Mouse (Mus musculus): ENCODE results near the gene B3gnt9. TPM values are rescaled to one million over a fixed set of nuclear protein-coding genes. Genes with fewer than 3 reads are reported as not detected.
A peak's percentile ranks its signal among the peaks of the same experiment; 100 is the strongest.

Gene B3gnt9
- polyA plus RNA-seq (2015; fragmentation: Nextera tagmentation; extraction: Ambion mirVana) = 24.6 and 24.8 TPM in 2 replicates

- Histone ChIP-seq H3K27ac (ENCODE audit: low read length) (peak within 1 kb of the TSS; percentile 82), H3K27me3 (replicated peaks; ENCODE audit: insufficient read depth, low read length) (0 out of 2 replicates have a peak, but pooled peaks cover 6% of the 10 kb centered on the region), H3K4me2 (replicated peaks; ENCODE audit: low read depth, low read length) (peak within 1 kb of the TSS; percentile 99), H3K9ac (replicated peaks; ENCODE audit: low read depth) (peak within 1 kb of the TSS; percentile 32), H3K4me1 (ENCODE audit: insufficient read depth, low read depth, low read length) (peaks cover 15% of the 10 kb centered on the region), H3K9me3 (ENCODE audit: low read length) (no peaks in the 10 kb centered on the region), H3K36me3 (ENCODE audit: insufficient read depth, low read length) (peaks cover 24% of the 10 kb centered on the region), H3K4me3 (ENCODE audit: low read depth, low read length) (peak within 1 kb of the TSS; percentile 59)
- DNase-seq (ENCODE audit: low spot score) = peak; percentile 91
- TF ChIP-seq CTCF (IDR thresholded peaks at IDR 0.05) = 0 out of 2 replicates have a peak, but pooled peaks have one; percentile 6
- TF ChIP-seq EP300 (IDR thresholded peaks at IDR 0.05) = no peak
- WGBS = 4% methylated on average over 13 of the region's 14 CpGs
- peak; percentile 83 for ATAC-seq
Measured at GRCm38 (mm10) chr8:105254966-105255350, at the start of gene B3gnt9. Gene B3gnt9 (minus strand): TSS chr8:105255153.

- H3K27ac ChIP-seq (ENCODE audit: low read length) = peak overlapping the region; percentile 71
- no peaks in the 10 kb centered on the region for H3K9me3 ChIP-seq (ENCODE audit: low read length)
- no peak overlapping the region for H3K9ac ChIP-seq (replicated peaks; ENCODE audit: low read depth)
- no peak for TF ChIP-seq CTCF (IDR thresholded peaks at IDR 0.05)
- TF ChIP-seq EP300 (IDR thresholded peaks at IDR 0.05) = peak; percentile 38; the same call in 1 of the 2 replicates
- 59% methylated on average over 9 of the region's 9 CpGs for WGBS
- H3K4me1 ChIP-seq (ENCODE audit: insufficient read depth, low read depth, low read length) = peaks cover 11% of the 10 kb centered on the region; the same call in 1 of the 2 replicates
- H3K27me3 ChIP-seq (replicated peaks; ENCODE audit: insufficient read depth, low read length) = no peaks in the 10 kb centered on the region
- ATAC-seq = peak; percentile 28
- no peak overlapping the region for H3K4me3 ChIP-seq (ENCODE audit: low read depth, low read length)
- H3K4me2 ChIP-seq (replicated peaks; ENCODE audit: low read depth, low read length) = no peak overlapping the region
- DNase-seq (ENCODE audit: low spot score) = peak; percentile 51
- H3K36me3 ChIP-seq (ENCODE audit: insufficient read depth, low read length) = peaks cover 34% of the 10 kb centered on the region
Measured at GRCm38 (mm10) chr8:105303874-105304273, 48.9 kb upstream of the B3gnt9 start.

DNA sequence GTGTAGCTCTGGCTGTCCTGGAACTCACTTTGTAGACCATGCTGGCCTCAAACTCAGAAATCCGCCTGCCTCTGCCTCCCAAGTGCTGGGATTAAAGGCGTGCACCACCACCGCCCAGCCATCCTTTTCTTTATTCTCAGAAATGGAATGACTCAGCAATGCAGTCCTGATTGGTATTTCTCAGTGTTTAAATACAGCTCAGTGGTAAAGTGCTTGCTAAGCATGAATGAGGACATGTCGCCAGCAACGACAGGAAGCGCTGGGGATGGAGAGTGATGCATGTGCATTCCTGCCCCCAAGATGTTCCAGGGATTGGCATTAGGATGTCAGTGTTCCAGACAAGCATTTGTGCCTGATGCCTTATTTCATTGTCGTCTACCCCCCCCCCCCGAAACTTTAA is 48.4 kb upstream of the B3gnt9 start:
- H3K9ac ChIP-seq (replicated peaks; ENCODE audit: low read depth) = no peak overlapping the region

GRCm38 (mm10) chr8:105299962-105300361 is 45.0 kb upstream of the B3gnt9 start:
- no peak for TF ChIP-seq CTCF (IDR thresholded peaks at IDR 0.05)
- TF ChIP-seq EP300 (IDR thresholded peaks at IDR 0.05) = no peak
- H3K27ac ChIP-seq (ENCODE audit: low read length) = no peak overlapping the region
- H3K9me3 ChIP-seq (ENCODE audit: low read length) = no peaks in the 10 kb centered on the region
- peaks cover 19% of the 10 kb centered on the region for H3K36me3 ChIP-seq (ENCODE audit: insufficient read depth, low read length)
- no peak overlapping the region for H3K4me3 ChIP-seq (ENCODE audit: low read depth, low read length)
- ATAC-seq (no peak), DNase-seq (ENCODE audit: low spot score) (no peak)
- WGBS = 81% methylated on average over 8 of the region's 8 CpGs
- H3K9ac ChIP-seq (replicated peaks; ENCODE audit: low read depth) = no peak overlapping the region
- no peak overlapping the region for H3K4me2 ChIP-seq (replicated peaks; ENCODE audit: low read depth, low read length)
- peaks cover 19% of the 10 kb centered on the region; the same call in 1 of the 2 replicates for H3K4me1 ChIP-seq (ENCODE audit: insufficient read depth, low read depth, low read length)
- no peaks in the 10 kb centered on the region for H3K27me3 ChIP-seq (replicated peaks; ENCODE audit: insufficient read depth, low read length)

More for the DNA sequence above, 48.4 kb upstream of the B3gnt9 start:
- H3K27me3 ChIP-seq (replicated peaks; ENCODE audit: insufficient read depth, low read length) = no peaks in the 10 kb centered on the region
- WGBS = 61% methylated on average over 8 of the region's 8 CpGs
- H3K27ac ChIP-seq (ENCODE audit: low read length) = no peak overlapping the region
- ATAC-seq = no peak
- H3K4me3 ChIP-seq (ENCODE audit: low read depth, low read length) = no peak overlapping the region
- peaks cover 29% of the 10 kb centered on the region for H3K36me3 ChIP-seq (ENCODE audit: insufficient read depth, low read length)
- DNase-seq (ENCODE audit: low spot score) = no peak
- H3K9me3 ChIP-seq (ENCODE audit: low read length) = no peaks in the 10 kb centered on the region
- H3K4me2 ChIP-seq (replicated peaks; ENCODE audit: low read depth, low read length) = no peak overlapping the region
- no peak for TF ChIP-seq CTCF (IDR thresholded peaks at IDR 0.05)
- TF ChIP-seq EP300 (IDR thresholded peaks at IDR 0.05) = no peak
- H3K4me1 ChIP-seq (ENCODE audit: insufficient read depth, low read depth, low read length) = peaks cover 14% of the 10 kb centered on the region; the same call in 1 of the 2 replicates

DNA sequence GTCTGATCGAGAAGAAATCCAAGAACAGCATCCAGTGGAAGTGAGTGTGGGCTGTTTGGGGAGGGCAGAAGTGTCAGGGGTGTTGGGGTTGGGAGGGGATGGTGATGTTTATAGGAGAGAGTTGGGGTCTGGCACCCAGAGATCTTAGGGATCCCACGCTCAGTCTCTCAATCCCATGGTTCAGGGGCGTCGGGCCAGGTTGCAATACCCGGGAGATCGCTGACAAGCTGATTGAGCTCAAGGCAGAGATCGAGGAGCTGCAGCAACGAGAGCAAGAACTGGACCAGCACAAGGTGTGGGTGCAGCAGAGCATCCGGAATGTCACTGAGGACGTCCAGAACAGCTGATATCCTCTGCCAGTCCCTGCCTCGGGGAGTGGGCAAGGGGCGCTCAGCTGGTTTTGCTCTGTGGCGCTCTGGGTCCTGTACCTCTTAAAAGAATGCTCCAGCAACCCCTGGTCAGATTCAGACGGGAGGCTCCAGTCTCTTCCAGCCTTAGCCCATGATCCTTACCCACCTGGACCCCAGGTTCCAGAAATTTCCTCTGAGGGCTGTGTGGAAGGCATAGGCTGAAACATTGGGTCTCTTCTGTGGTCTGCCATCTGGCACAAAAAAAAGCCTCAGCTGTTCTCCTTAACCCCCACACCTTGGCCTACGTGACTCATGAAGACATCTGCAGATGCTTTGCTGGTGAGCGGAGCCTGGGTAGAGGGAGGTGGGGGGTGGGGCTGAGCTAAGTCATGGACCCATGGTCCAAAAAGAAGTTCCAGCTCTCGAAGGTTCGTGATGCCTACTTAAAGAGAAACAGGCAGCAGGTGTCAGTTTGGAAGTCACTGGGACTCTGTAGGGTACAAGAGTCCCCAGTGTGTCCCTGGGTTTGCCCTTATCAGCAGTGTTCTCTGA is 43.6 kb upstream of the B3gnt9 start:
- peak overlapping the region; percentile 93 for H3K4me3 ChIP-seq (ENCODE audit: low read depth, low read length)
- H3K27ac ChIP-seq (ENCODE audit: low read length) = peak overlapping the region; percentile 85; the same call in 1 of the 2 replicates
- H3K4me1 ChIP-seq (ENCODE audit: insufficient read depth, low read depth, low read length) = peaks cover 9% of the 10 kb centered on the region; the same call in 1 of the 2 replicates
- no peak for ATAC-seq
- no peaks in the 10 kb centered on the region for H3K27me3 ChIP-seq (replicated peaks; ENCODE audit: insufficient read depth, low read length)
- H3K9ac ChIP-seq (replicated peaks; ENCODE audit: low read depth) = peak overlapping the region; percentile 92
- no peak for DNase-seq (ENCODE audit: low spot score)
- peak overlapping the region; percentile 81 for H3K4me2 ChIP-seq (replicated peaks; ENCODE audit: low read depth, low read length)
- no peaks in the 10 kb centered on the region for H3K9me3 ChIP-seq (ENCODE audit: low read length)
- H3K36me3 ChIP-seq (ENCODE audit: insufficient read depth, low read length) = peaks cover 19% of the 10 kb centered on the region
- WGBS = 44% methylated on average over 18 of the region's 18 CpGs
- TF ChIP-seq EP300 (IDR thresholded peaks at IDR 0.05) = no peak
- no peak for TF ChIP-seq CTCF (IDR thresholded peaks at IDR 0.05)

GRCm38 (mm10) chr8:105297511-105298192 is 42.7 kb upstream of the B3gnt9 start, which contains the start of gene E2f4:
Gene E2f4 (plus strand): TSS chr8:105297663.
- H3K9ac ChIP-seq (replicated peaks; ENCODE audit: low read depth) = peak within 1 kb of the TSS; percentile 92
- H3K36me3 ChIP-seq (ENCODE audit: insufficient read depth, low read length) = peaks cover 17% of the 10 kb centered on the region
- peak within 1 kb of the TSS; percentile 93 for H3K4me3 ChIP-seq (ENCODE audit: low read depth, low read length)
- no peaks in the 10 kb centered on the region for H3K9me3 ChIP-seq (ENCODE audit: low read length)
- no peaks in the 10 kb centered on the region for H3K27me3 ChIP-seq (replicated peaks; ENCODE audit: insufficient read depth, low read length)
- ATAC-seq (peak; percentile 93), DNase-seq (ENCODE audit: low spot score) (peak; percentile 96)
- peaks cover 9% of the 10 kb centered on the region; the same call in 1 of the 2 replicates for H3K4me1 ChIP-seq (ENCODE audit: insufficient read depth, low read depth, low read length)
- H3K27ac ChIP-seq (ENCODE audit: low read length) = peak within 1 kb of the TSS; percentile 85
- TF ChIP-seq EP300 (IDR thresholded peaks at IDR 0.05) (peak; percentile 25; the same call in 1 of the 2 replicates), CTCF (IDR thresholded peaks at IDR 0.05) (0 out of 2 replicates have a peak, but pooled peaks have one; percentile 1)
- H3K4me2 ChIP-seq (replicated peaks; ENCODE audit: low read depth, low read length) = peak within 1 kb of the TSS; percentile 81
- under 1% methylated on average over 55 of the region's 58 CpGs for WGBS

Measured in lung, postnatal 0 days (tissue).